Mouse (Mus musculus) adrenal gland, adult 18-20 months (tissue): ENCODE measurements at regions not wholly inside any gene's neighbourhood (a gene's known extent, or its start where the extent isn't known, plus 50 kb on each side); places are given as distances from the start of the nearest gene placed in this dataset.

Source experiments
- DNase-seq, 2 experiments: peaks; one replicate each; pipeline ENCODE4 v3.0.0; 2021 to 2022; ENCODE audit warnings: low spot score in 2 of 2

GRCm38 (mm10) chr1:186173472-186174014 is 56.4 kb upstream of the Lyplal1 start:
- DNase-seq: no peak

GRCm38 (mm10) chr1:186171691-186172090 is 54.6 kb upstream of the Lyplal1 start:
- DNase-seq: no peak
